Mouse (Mus musculus): ENCODE results near the gene Ttbk2.

Gene Ttbk2

GRCm38 (mm10) chr2:120748041-120748440, 102.4 kb downstream of the Ttbk2 start:
- DNase-seq (ENCODE audit: extremely low read depth, low read depth, low spot score) = no peak

GRCm38 (mm10) chr2:120745496-120745895, 104.9 kb downstream of the Ttbk2 start:
- DNase-seq (ENCODE audit: extremely low read depth, low read depth, low spot score) = no peak

- DNase-seq (ENCODE audit: extremely low read depth, low read depth, low spot score) = no peak
These were observed 118.4 kb downstream of the Ttbk2 start for GRCm38 (mm10) chr2:120731877-120732530.

GRCm38 (mm10) chr2:120731167-120731862, 119.1 kb downstream of the Ttbk2 start:
- DNase-seq (ENCODE audit: extremely low read depth, low read depth, low spot score) = no peak

GRCm38 (mm10) chr2:120730639-120731166, 119.7 kb downstream of the Ttbk2 start:
- DNase-seq (ENCODE audit: extremely low read depth, low read depth, low spot score) = no peak

GRCm38 (mm10) chr2:120729775-120730585, 120.4 kb downstream of the Ttbk2 start:
- no peak for DNase-seq (ENCODE audit: extremely low read depth, low read depth, low spot score)

GRCm38 (mm10) chr2:120724176-120724575, 126.2 kb downstream of the Ttbk2 start:
- no peak for DNase-seq (ENCODE audit: extremely low read depth, low read depth, low spot score)

GRCm38 (mm10) chr2:120723621-120724020, 126.8 kb downstream of the Ttbk2 start:
- DNase-seq (ENCODE audit: extremely low read depth, low read depth, low spot score) = no peak

- DNase-seq (ENCODE audit: extremely low read depth, low read depth, low spot score) = no peak
These were observed 127.9 kb downstream of the Ttbk2 start for GRCm38 (mm10) chr2:120722491-120722890.

GRCm38 (mm10) chr2:120721911-120722310, 128.5 kb downstream of the Ttbk2 start:
- no peak for DNase-seq (ENCODE audit: extremely low read depth, low read depth, low spot score)

- DNase-seq (ENCODE audit: extremely low read depth, low read depth, low spot score) = peak; percentile 68
These were observed 129.6 kb downstream of the Ttbk2 start for GRCm38 (mm10) chr2:120720821-120721220.

- DNase-seq (ENCODE audit: extremely low read depth, low read depth, low spot score) = no peak
These were observed 131.9 kb downstream of the Ttbk2 start for GRCm38 (mm10) chr2:120718496-120718895.

GRCm38 (mm10) chr2:120713441-120713840, 137.0 kb downstream of the Ttbk2 start:
- no peak for DNase-seq (ENCODE audit: extremely low read depth, low read depth, low spot score)

- no peak for DNase-seq (ENCODE audit: extremely low read depth, low read depth, low spot score)
These were observed 139.5 kb downstream of the Ttbk2 start for GRCm38 (mm10) chr2:120710948-120711347.

GRCm38 (mm10) chr2:120710154-120710553, 140.2 kb downstream of the Ttbk2 start:
- no peak for DNase-seq (ENCODE audit: extremely low read depth, low read depth, low spot score)

GRCm38 (mm10) chr2:120707041-120707440, 143.4 kb downstream of the Ttbk2 start:
- no peak for DNase-seq (ENCODE audit: extremely low read depth, low read depth, low spot score)

GRCm38 (mm10) chr2:120702675-120703074, 147.7 kb downstream of the Ttbk2 start:
- no peak for DNase-seq (ENCODE audit: extremely low read depth, low read depth, low spot score)

- DNase-seq (ENCODE audit: extremely low read depth, low read depth, low spot score) = no peak
These were observed 150.0 kb downstream of the Ttbk2 start for GRCm38 (mm10) chr2:120700379-120700885.

- no peak for DNase-seq (ENCODE audit: extremely low read depth, low read depth, low spot score)
These were observed 152.6 kb downstream of the Ttbk2 start for GRCm38 (mm10) chr2:120697767-120698166.
